Mouse (Mus musculus) heart, postnatal 10 days (tissue): ENCODE results near the gene Ttll10. TPM values are rescaled to one million over a fixed set of nuclear protein-coding genes. Genes with fewer than 3 reads are reported as not detected.

ENCODE experiments used
- microRNA-seq, 2 experiments: library from miRNA; unstranded; fragments of <30 nt; microRNA quantifications; one replicate each; pipeline ENCODE4 v1.2.0; 2022
- total RNA-seq, 2 experiments: library from RNA; stranded (reverse); gene quantifications; 2 replicates each; pipeline ENCODE4 v1.2.3; 2021

Gene Ttll10
- total RNA-seq, 2 experiments from 2014 or later: not detected

Small RNA genes lying within 50 kb of the gene (microRNA-seq; reads per million reads assigned to microRNA genes)
- gene Mir200a: 7.1 to 9.4 reads per million in 2 experiments
- 33.0 to 64.9 reads per million in 2 experiments for gene Mir200b
- 39.1 to 54.2 reads per million in 2 experiments for gene Mir429

Other genes with a start within 250 kb of the Ttll10 start
- gene Ccnl2, start 246.9 kb downstream of the Ttll10 start, total RNA-seq: 10 to 100 TPM; 49.9 to 50.6 TPM
- gene Aurkaip1, start 228.1 kb downstream of the Ttll10 start, total RNA-seq: 10 to 100 TPM; 84.8 to 91.3 TPM
- 10 to 100 TPM; 66.0 to 66.1 TPM for gene Mxra8, start 219.7 kb downstream of the Ttll10 start, total RNA-seq
- 10 to 100 TPM; 35.3 to 36.0 TPM for gene Dvl1, start 212.0 kb downstream of the Ttll10 start, total RNA-seq
- gene Tas1r3, start 196.1 kb downstream of the Ttll10 start, total RNA-seq: under 1 TPM; 0.20 to 0.34 TPM
- gene Cptp, start 190.0 kb downstream of the Ttll10 start, total RNA-seq: 10 to 100 TPM in 1 of 2 experiments, 1 to 10 TPM in 1; 7.9 to 10.6 TPM
- gene Ints11, start 189.9 kb downstream of the Ttll10 start, total RNA-seq: 10 to 100 TPM; 16.6 to 20.9 TPM
- gene Pusl1, start 167.6 kb downstream of the Ttll10 start, total RNA-seq: 10 to 100 TPM; 18.1 to 19.1 TPM
- 10 to 100 TPM; 20.3 to 21.7 TPM for gene Acap3, start 167.6 kb downstream of the Ttll10 start, total RNA-seq
- 10 to 100 TPM; 62.4 to 66.9 TPM for gene Ube2j2, start 115.6 kb downstream of the Ttll10 start, total RNA-seq
- gene C1qtnf12, start 97.1 kb downstream of the Ttll10 start, total RNA-seq: 10 to 100 TPM; 17.8 to 24.8 TPM
- 1 to 10 TPM; 3.4 to 3.7 TPM for gene B3galt6, start 66.8 kb downstream of the Ttll10 start, total RNA-seq
- 100 to 1,000 TPM; 105 to 108 TPM for gene Sdf4, start 66.5 kb downstream of the Ttll10 start, total RNA-seq
- gene Tnfrsf4, start 45.6 kb downstream of the Ttll10 start, total RNA-seq: under 1 TPM; 0.62 to 0.93 TPM
- gene Tnfrsf18, start 33.2 kb downstream of the Ttll10 start, total RNA-seq: under 1 TPM in 1 of 2 experiments, not detected in 1; 0.29 TPM
- gene 9430015G10Rik, start 50.6 kb upstream of the Ttll10 start, total RNA-seq: 1 to 10 TPM; 5.6 to 6.1 TPM
- gene Rnf223, start 71.1 kb upstream of the Ttll10 start, total RNA-seq: not detected
- 100 to 1,000 TPM in 1 of 2 experiments, 10 to 100 TPM in 1; 92.1 to 104 TPM for gene Agrn, start 138.1 kb upstream of the Ttll10 start, total RNA-seq
- 1 to 10 TPM; 1.3 TPM for gene Isg15, start 141.4 kb upstream of the Ttll10 start, total RNA-seq
- gene AW011738, start 143.9 kb upstream of the Ttll10 start, total RNA-seq: 1 to 10 TPM; 6.1 to 8.2 TPM
- 100 to 1,000 TPM; 138 to 156 TPM for gene Perm1, start 156.5 kb upstream of the Ttll10 start, total RNA-seq
- gene Plekhn1, start 175.4 kb upstream of the Ttll10 start, total RNA-seq: 1 to 10 TPM; 8.5 to 9.2 TPM
- 10 to 100 TPM; 22.7 to 23.2 TPM for gene Noc2l, start 176.6 kb upstream of the Ttll10 start, total RNA-seq
- under 1 TPM in 1 of 2 experiments, not detected in 1; 0.36 TPM for gene Samd11, start 196.2 kb upstream of the Ttll10 start, total RNA-seq